Mouse (Mus musculus) heart, postnatal 0 days (tissue): Measurements from ENCODE around the gene Rbbp5. TPM values are rescaled to one million over a fixed set of nuclear protein-coding genes. Genes with fewer than 3 reads are reported as not detected.
A peak's percentile ranks its signal among the peaks of the same experiment; 100 is the strongest.

ENCODE experiments used
- ATAC-seq: fragments of 200-750 bp; cut with Nextera tagmentation; 2 replicates; pipeline ENCODE4 v1.8.0; 2017; ENCODE audit warnings: low read depth, moderate number of reproducible peaks, moderate library complexity; ENCODE audit not compliant: insufficient read depth
- DNase-seq: peaks from one replicate; pipeline ENCODE4 v3.0.0-alpha.2; 2016; ENCODE audit warnings: low spot score
- H3K27ac ChIP-seq: fragments of 300-500 bp; sonication (generic); 2 replicates; pipeline ENCODE4 v1.5.1; 2014; ENCODE audit warnings: low read depth, mild to moderate bottlenecking
- H3K27me3 ChIP-seq: fragments of 300-500 bp; sonication (generic); 2 replicates; pipeline ENCODE4 v1.6.1; 2014; ENCODE audit warnings: low read length, mixed read lengths; ENCODE audit not compliant: control insufficient read depth, insufficient read depth
- H3K36me3 ChIP-seq: fragments of 300-500 bp; sonication (generic); replicated peaks from 2 replicates; pipeline ENCODE4 v1.6.1; 2014; ENCODE audit warnings: low read length, mixed read lengths; ENCODE audit not compliant: control insufficient read depth, insufficient read depth
- H3K4me1 ChIP-seq: fragments of 300-500 bp; sonication (generic); 2 replicates; pipeline ENCODE4 v1.6.1; 2014; ENCODE audit warnings: antibody characterized with exemption; ENCODE audit not compliant: control insufficient read depth, insufficient read depth
- H3K4me2 ChIP-seq: fragments of 300-500 bp; sonication (generic); 2 replicates; pipeline ENCODE4 v1.6.1; 2014; ENCODE audit warnings: low read depth, mild to moderate bottlenecking, low read length, moderate library complexity
- H3K4me3 ChIP-seq: fragments of 300-500 bp; sonication (generic); 2 replicates; pipeline ENCODE4 v1.5.1; 2014; ENCODE audit warnings: low read depth, low read length
- H3K9ac ChIP-seq: fragments of 300-500 bp; sonication (generic); replicated peaks from 2 replicates; pipeline ENCODE4 v1.6.1; 2014; ENCODE audit warnings: low read depth, low read length, mixed read lengths
- H3K9me3 ChIP-seq: fragments of 300-500 bp; sonication (generic); replicated peaks from 2 replicates; pipeline ENCODE4 v1.6.1; 2016; ENCODE audit warnings: low read length; ENCODE audit not compliant: control insufficient read depth
- CTCF ChIP-seq: IDR thresholded peaks from 2 replicates; pipeline ENCODE4 v1.5.1; 2016; ENCODE audit warnings: antibody characterized with exemption, control low read depth, low read depth
- EP300 ChIP-seq: IDR thresholded peaks from 2 replicates; pipeline ENCODE4 v1.6.1; 2016; ENCODE audit warnings: antibody characterized with exemption, low read depth
- WGBS: fragments of 180-500 bp; shearing (Covaris S2); extraction: QIAGEN DNeasy Blood & Tissue Kit; methylation state at CpG from one replicate; pipeline ENCODE4 v1.1.7; 2014; 5-methylcytosine and 5-hydroxymethylcytosine counted together
- polyA plus RNA-seq: library from polyadenylated mRNA; unstranded; fragments of >200 nt; fragmentation: Nextera tagmentation; extraction: Ambion mirVana; gene quantifications from 2 replicates; pipeline ENCODE4 v1.2.1, GENCODE M21; 2015
- total RNA-seq: library from RNA; depleted of rRNA; stranded (reverse); fragments of >200 nt; gene quantifications from 2 replicates; pipeline ENCODE4 v1.2.3, GENCODE M21; 2014; ENCODE audit warnings: low replicate concordance

Rbbp5 gene
- total and polyA plus RNA-seq, 2 experiments from 2014 or later: 15.8 to 35.3 TPM

- H3K4me3 ChIP-seq: no peak overlapping the region
- no peak for TF ChIP-seq EP300
- TF ChIP-seq CTCF: peak; percentile 51
- H3K4me1 ChIP-seq: 0 out of 2 replicates have a peak, but pooled peaks cover 13% of the 10 kb centered on the region
- no peak overlapping the region for H3K9ac ChIP-seq
- DNase-seq (no peak), ATAC-seq (no peak)
- H3K27ac ChIP-seq: no peak overlapping the region
- H3K36me3 ChIP-seq: no peaks in the 10 kb centered on the region; the same call in 1 of the 2 replicates
- H3K9me3 ChIP-seq: no peaks in the 10 kb centered on the region
- 50% methylated on average over 5 of the region's 5 CpGs for WGBS
- H3K27me3 ChIP-seq: no peaks in the 10 kb centered on the region
- H3K4me2 ChIP-seq: no peak overlapping the region
These were observed 4.6 kb upstream of the Rbbp5 start for GRCm38 (mm10) chr1:132472537-132472936.

- TF ChIP-seq EP300 (no peak), CTCF (no peak)
- Histone ChIP-seq H3K9ac (no peak overlapping the region), H3K36me3 (no peaks in the 10 kb centered on the region), H3K9me3 (no peaks in the 10 kb centered on the region), H3K27ac (no peak overlapping the region), H3K4me2 (no peak overlapping the region), H3K27me3 (no peaks in the 10 kb centered on the region), H3K4me3 (no peak overlapping the region), H3K4me1 (peaks cover 12% of the 10 kb centered on the region; the same call in 1 of the 2 replicates)
- ATAC-seq (no peak), DNase-seq (no peak)
- 45% methylated on average over 1 of the region's 1 CpGs for WGBS
These were observed 2.7 kb upstream of the Rbbp5 start for GRCm38 (mm10) chr1:132474496-132474895.

GRCm38 (mm10) chr1:132476575-132476927, 614 bp upstream of the Rbbp5 start:
- no peaks in the 10 kb centered on the region for H3K27me3 ChIP-seq
- TF ChIP-seq EP300 (no peak), CTCF (no peak; the same call in 1 of the 2 replicates)
- H3K9me3 ChIP-seq: no peaks in the 10 kb centered on the region
- H3K9ac ChIP-seq: peak overlapping the region; percentile 85
- H3K36me3 ChIP-seq: no peaks in the 10 kb centered on the region
- H3K4me3 ChIP-seq: peak overlapping the region; percentile 91
- ATAC-seq (0 out of 2 replicates have a peak, but pooled peaks have one; percentile 3), DNase-seq (no peak)
- peaks cover 12% of the 10 kb centered on the region; the same call in 1 of the 2 replicates for H3K4me1 ChIP-seq
- peak overlapping the region; percentile 75 for H3K27ac ChIP-seq
- 3% methylated on average over 9 of the region's 9 CpGs for WGBS
- H3K4me2 ChIP-seq: peak overlapping the region; percentile 88

- Histone ChIP-seq H3K27me3 (no peaks in the 10 kb centered on the region), H3K9me3 (no peaks in the 10 kb centered on the region), H3K4me1 (peaks cover 12% of the 10 kb centered on the region; the same call in 1 of the 2 replicates), H3K36me3 (peaks cover under 1% of the 10 kb centered on the region; the same call in 1 of the 2 replicates), H3K4me2 (no peak overlapping the region), H3K4me3 (no peak overlapping the region), H3K9ac (no peak overlapping the region), H3K27ac (no peak overlapping the region)
- DNase-seq: no peak
- no peak for ATAC-seq
- 84% methylated on average over 1 of the region's 1 CpGs for WGBS
- TF ChIP-seq CTCF: no peak
- no peak for TF ChIP-seq EP300
These were observed 2.3 kb downstream of the Rbbp5 start for GRCm38 (mm10) chr1:132479438-132479837.

- no peak overlapping the region for H3K9ac ChIP-seq
- H3K4me2 ChIP-seq: no peak overlapping the region
- H3K27me3 ChIP-seq: no peaks in the 10 kb centered on the region
- peaks cover 18% of the 10 kb centered on the region for H3K36me3 ChIP-seq
- peaks cover 5% of the 10 kb centered on the region; the same call in 1 of the 2 replicates for H3K4me1 ChIP-seq
- TF ChIP-seq CTCF: no peak
- no peak for TF ChIP-seq EP300
- WGBS: 86% methylated on average over 2 of the region's 2 CpGs
- H3K27ac ChIP-seq: no peak overlapping the region
- ATAC-seq (no peak), DNase-seq (no peak)
- H3K9me3 ChIP-seq: no peaks in the 10 kb centered on the region
- H3K4me3 ChIP-seq: no peak overlapping the region
These were observed 4.5 kb downstream of the Rbbp5 start for GRCm38 (mm10) chr1:132481619-132482018.

- Histone ChIP-seq H3K4me2 (no peak overlapping the region), H3K4me3 (no peak overlapping the region), H3K9ac (no peak overlapping the region), H3K36me3 (peaks cover 26% of the 10 kb centered on the region), H3K9me3 (no peaks in the 10 kb centered on the region), H3K27me3 (no peaks in the 10 kb centered on the region), H3K4me1 (no peaks in the 10 kb centered on the region), H3K27ac (no peak overlapping the region)
- 86% methylated on average over 3 of the region's 3 CpGs for WGBS
- no peak for DNase-seq
- no peak for ATAC-seq
- TF ChIP-seq CTCF (no peak), EP300 (no peak)
These were observed 6.1 kb downstream of the Rbbp5 start for GRCm38 (mm10) chr1:132483234-132483633.
